In the genomic region with DNA sequence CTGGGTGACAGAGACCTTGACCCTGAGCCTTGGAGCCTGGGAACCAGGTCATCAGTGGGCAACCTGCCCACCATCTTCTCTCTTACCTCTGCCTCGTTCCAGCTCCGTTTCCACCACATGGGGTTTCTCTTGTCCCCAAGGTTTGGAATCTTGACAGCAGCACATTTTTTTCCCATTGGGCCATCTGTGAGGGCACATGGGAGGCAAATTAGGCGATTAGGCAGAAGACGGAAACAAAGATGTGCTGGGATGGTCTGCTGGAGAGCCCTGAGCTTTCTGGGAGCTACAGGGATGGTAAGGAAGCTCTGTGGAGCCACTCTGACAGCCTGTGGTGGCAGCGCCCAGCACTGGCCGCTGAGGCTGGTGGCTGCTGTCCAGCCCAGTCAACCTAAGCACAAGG, we compare ENCODE assay signal across 19 mouse cellular contexts.
A peak's percentile ranks its signal among the peaks of the same experiment; 100 is the strongest.
DNase-seq lines count a peak whose midpoint lies in the region; ATAC-seq lines count a peak whose summit lies in the region.
"Had no signal": no experiment of that assay in that cellular context is flagged by ENCODE, and none has a peak within 500 bp of the region (broad histone marks: within the 10 kb centered on the region; RNA-seq: fewer than 3 reads in every experiment).

No protein-coding gene starts in this region.

- no peak for DNase-seq in frontal cortex, postnatal 25 days (ENCODE audit: low spot score in 2 of 2)
- peak; percentile 92 for DNase-seq in cerebellum, adult 9-10 months
- DNase-seq in adrenal gland, postnatal 14 days = no peak
- DNase-seq in lung, postnatal 4 days = no peak
- DNase-seq: gastrocnemius, postnatal 25 days; heart, adult 2 months; kidney, postnatal 4 days; thymus, adult 18-20 months; thymus, postnatal 4 days had no signal

- no peaks in the 10 kb centered on the region for H3K4me1 ChIP-seq in neural tube, embryonic 14.5 days (ENCODE audit: control insufficient read depth, insufficient read depth, low read length)
- H3K4me1 ChIP-seq in neural tube, embryonic 15.5 days = peaks cover 18% of the 10 kb centered on the region
- peaks cover 9% of the 10 kb centered on the region for H3K4me1 ChIP-seq in midbrain, embryonic 15.5 days
- H3K4me1 ChIP-seq: stomach, embryonic 15.5 days had no signal

- 0 out of 2 replicates have a peak overlapping the region, but pooled peaks have one; percentile 10 for H3K27ac ChIP-seq in neural tube, embryonic 14.5 days (ENCODE audit: low read depth, low read length)
- H3K27ac ChIP-seq in neural tube, embryonic 15.5 days (replicated peaks) = no peak overlapping the region
- H3K27ac ChIP-seq in midbrain, embryonic 15.5 days = no peak overlapping the region
- H3K27ac ChIP-seq: forebrain, embryonic 10.5 days; heart, adult 2 months; liver, embryonic 14.5 days; midbrain, embryonic 12.5 days; stomach, embryonic 15.5 days had no signal

- H3K27me3 ChIP-seq in neural tube, embryonic 14.5 days (ENCODE audit: control insufficient read depth, insufficient read depth, low read length) = no peaks in the 10 kb centered on the region
- no peaks in the 10 kb centered on the region for H3K27me3 ChIP-seq in neural tube, embryonic 15.5 days (replicated peaks)
- no peaks in the 10 kb centered on the region for H3K27me3 ChIP-seq in midbrain, embryonic 15.5 days (replicated peaks)
- H3K27me3 ChIP-seq: midbrain, embryonic 12.5 days; stomach, embryonic 15.5 days had no signal

- no peaks in the 10 kb centered on the region for H3K36me3 ChIP-seq in neural tube, embryonic 14.5 days (ENCODE audit: control insufficient read depth, insufficient read depth, low read length)
- no peaks in the 10 kb centered on the region for H3K36me3 ChIP-seq in neural tube, embryonic 15.5 days
- H3K36me3 ChIP-seq in midbrain, embryonic 15.5 days (replicated peaks) = no peaks in the 10 kb centered on the region
- H3K36me3 ChIP-seq: forebrain, embryonic 10.5 days; midbrain, embryonic 12.5 days; stomach, embryonic 15.5 days had no signal

- H3K9me3 ChIP-seq in neural tube, embryonic 14.5 days (ENCODE audit: control insufficient read depth, low read length) = no peaks in the 10 kb centered on the region
- no peaks in the 10 kb centered on the region for H3K9me3 ChIP-seq in neural tube, embryonic 15.5 days (replicated peaks)
- no peaks in the 10 kb centered on the region for H3K9me3 ChIP-seq in midbrain, embryonic 15.5 days
- H3K9me3 ChIP-seq: forebrain, embryonic 10.5 days; midbrain, embryonic 12.5 days; stomach, embryonic 15.5 days had no signal

- no peak overlapping the region for H3K4me2 ChIP-seq in neural tube, embryonic 14.5 days (ENCODE audit: low read depth, low read length)
- H3K4me2 ChIP-seq in neural tube, embryonic 15.5 days = no peak overlapping the region
- H3K4me2 ChIP-seq in midbrain, embryonic 15.5 days = no peak overlapping the region
- H3K4me2 ChIP-seq: midbrain, embryonic 12.5 days; stomach, embryonic 15.5 days had no signal

- 71% methylated on average over 6 of the region's 6 CpGs for WGBS in neural tube, embryonic 14.5 days
- 71% methylated on average over 6 of the region's 6 CpGs for WGBS in neural tube, embryonic 15.5 days
- WGBS in midbrain, embryonic 15.5 days = 74% methylated on average over 6 of the region's 6 CpGs

- 0 out of 2 replicates have a peak, but pooled peaks have one; percentile 18 for ATAC-seq in frontal cortex, adult (ENCODE audit: low TSS enrichment)
- ATAC-seq in neural tube, embryonic 14.5 days (ENCODE audit: low read depth) = no peak
- no peak for ATAC-seq in neural tube, embryonic 15.5 days (ENCODE audit: low FRiP score)
- ATAC-seq in midbrain, embryonic 15.5 days (replicated peaks) = no peak
- ATAC-seq: inflammation-experienced regulatory T-cells, adult 6 months had no signal

- no peak overlapping the region for H3K4me3 ChIP-seq in neural tube, embryonic 14.5 days (ENCODE audit: low read depth, low read length)
- no peak overlapping the region for H3K4me3 ChIP-seq in neural tube, embryonic 15.5 days (replicated peaks)
- no peak overlapping the region for H3K4me3 ChIP-seq in midbrain, embryonic 15.5 days
- H3K4me3 ChIP-seq: forebrain, embryonic 10.5 days; heart, adult 2 months; midbrain, embryonic 12.5 days; myocyte; stomach, embryonic 15.5 days had no signal

- H3K9ac ChIP-seq in neural tube, embryonic 14.5 days (replicated peaks; ENCODE audit: low read depth, low read length) = no peak overlapping the region
- no peak overlapping the region for H3K9ac ChIP-seq in neural tube, embryonic 15.5 days (replicated peaks)
- no peak overlapping the region for H3K9ac ChIP-seq in midbrain, embryonic 15.5 days
- H3K9ac ChIP-seq: liver, embryonic 14.5 days; midbrain, embryonic 12.5 days; stomach, embryonic 15.5 days had no signal
